In the genomic region with DNA sequence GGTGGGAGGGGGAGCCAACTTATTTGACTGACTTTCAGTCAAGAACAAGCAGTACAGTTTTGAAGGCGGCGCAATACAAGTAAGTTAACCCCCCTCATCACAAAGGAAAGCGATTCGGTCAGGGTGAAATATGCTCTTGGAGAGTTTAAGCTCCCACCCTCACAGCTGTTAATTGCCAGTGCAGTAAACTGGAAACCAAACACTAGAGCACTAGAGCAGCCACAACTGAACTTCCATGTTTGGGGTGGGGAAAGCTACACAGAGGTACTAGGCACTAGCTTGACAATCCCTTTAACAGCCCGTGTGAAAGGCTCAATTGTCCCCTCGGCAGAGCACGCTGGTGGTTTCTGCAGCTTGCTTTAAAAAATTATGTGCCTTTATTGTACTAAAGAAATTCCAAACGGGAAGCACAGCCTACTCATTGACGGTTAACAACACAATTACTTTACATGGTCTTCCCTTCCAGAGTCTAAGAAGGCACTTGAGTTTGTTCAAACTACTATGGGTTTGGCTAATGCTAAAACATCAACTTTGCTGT, we compare ENCODE assay signal across 8 mouse cellular contexts.
DNase-seq lines count a peak whose midpoint lies in the region; ATAC-seq and TF ChIP-seq lines count a peak whose summit lies in the region.

No protein-coding gene starts in this region.

- no peak for TF ChIP-seq CTCF in layer of hippocampus, adult 2 months (conservative IDR thresholded peaks at IDR 0.05)

- peak overlapping the region; percentile 45 for H3K4me2 ChIP-seq in neural tube, embryonic 14.5 days (ENCODE audit: low read depth, low read length)

- H3K4me1 ChIP-seq in forebrain, embryonic 10.5 days, result peaks cover 29% of the 10 kb centered on the region
- H3K4me1 ChIP-seq in limb, embryonic 10.5 days, result peaks cover 20% of the 10 kb centered on the region
- peaks cover 13% of the 10 kb centered on the region; the same call in 1 of the 2 replicates for H3K4me1 ChIP-seq in neural tube, embryonic 14.5 days (ENCODE audit: control insufficient read depth, insufficient read depth, low read length)

- peak overlapping the region; percentile 60 for H3K4me3 ChIP-seq in layer of hippocampus, adult 2 months
- H3K4me3 ChIP-seq in forebrain, embryonic 10.5 days, result peak overlapping the region; percentile 44
- peak overlapping the region; percentile 39 for H3K4me3 ChIP-seq in limb, embryonic 10.5 days
- peak overlapping the region; percentile 11; the same call in 1 of the 2 replicates for H3K4me3 ChIP-seq in neural tube, embryonic 14.5 days (ENCODE audit: low read depth, low read length)

- H3K9me3 ChIP-seq in forebrain, embryonic 10.5 days, result no peaks in the 10 kb centered on the region
- H3K9me3 ChIP-seq in limb, embryonic 10.5 days (replicated peaks), result no peaks in the 10 kb centered on the region
- H3K9me3 ChIP-seq in neural tube, embryonic 14.5 days (ENCODE audit: control insufficient read depth, low read length), result no peaks in the 10 kb centered on the region

- H3K27me3 ChIP-seq in forebrain, embryonic 10.5 days (ENCODE audit: poor library complexity, severe bottlenecking), result 0 out of 2 replicates have a peak, but pooled peaks cover 5% of the 10 kb centered on the region
- H3K27me3 ChIP-seq in limb, embryonic 10.5 days (ENCODE audit: low read depth, poor library complexity, severe bottlenecking), result peaks cover 3% of the 10 kb centered on the region; the same call in 1 of the 2 replicates
- no peaks in the 10 kb centered on the region for H3K27me3 ChIP-seq in neural tube, embryonic 14.5 days (ENCODE audit: control insufficient read depth, insufficient read depth, low read length)

- ATAC-seq in neural tube, embryonic 14.5 days (ENCODE audit: low read depth), result no peak
- no peak for ATAC-seq in erythroblast, adult 5-6 weeks (replicated peaks; ENCODE audit: low FRiP score, poor library complexity, severe bottlenecking)

- no peaks in the 10 kb centered on the region for H3K36me3 ChIP-seq in forebrain, embryonic 10.5 days (replicated peaks)
- no peaks in the 10 kb centered on the region for H3K36me3 ChIP-seq in limb, embryonic 10.5 days
- H3K36me3 ChIP-seq in neural tube, embryonic 14.5 days (ENCODE audit: control insufficient read depth, insufficient read depth, low read length), result no peaks in the 10 kb centered on the region

- WGBS in forebrain, embryonic 10.5 days, result 36% methylated on average over 9 of the region's 9 CpGs
- 56% methylated on average over 9 of the region's 9 CpGs for WGBS in limb, embryonic 10.5 days
- 7% methylated on average over 9 of the region's 9 CpGs for WGBS in neural tube, embryonic 14.5 days

- no peak for DNase-seq in layer of hippocampus, adult 2 months (ENCODE audit: low spot score in 2 of 2)
- no peak for DNase-seq in layer of hippocampus, adult 9-11 months
- DNase-seq in forebrain, embryonic 10.5 days (ENCODE audit: extremely low spot score, low spot score), result no peak
- no peak for DNase-seq in limb, embryonic 10.5 days (ENCODE audit: low spot score)
- DNase-seq in ovary, postnatal 14 days (ENCODE audit: low spot score), result no peak
- no peak for DNase-seq in layer of hippocampus, postnatal 10 days (ENCODE audit: low spot score in 2 of 2)

- no peak overlapping the region for H3K9ac ChIP-seq in neural tube, embryonic 14.5 days (replicated peaks; ENCODE audit: low read depth, low read length)

- peak overlapping the region; percentile 88 for H3K27ac ChIP-seq in layer of hippocampus, adult 2 months
- H3K27ac ChIP-seq in forebrain, embryonic 10.5 days, result peak overlapping the region; percentile 81
- peak overlapping the region; percentile 7; the same call in 1 of the 2 replicates for H3K27ac ChIP-seq in limb, embryonic 10.5 days
- no peak overlapping the region for H3K27ac ChIP-seq in neural tube, embryonic 14.5 days (ENCODE audit: low read depth, low read length)
